Mouse (Mus musculus): ENCODE data around the gene Fry. TPM values are rescaled to one million over a fixed set of nuclear protein-coding genes. Genes with fewer than 3 reads are reported as not detected.

Gene Fry
- total and polyA plus RNA-seq, 3 experiments = 1.9 to 2.3 TPM; not detected in 1

DNA sequence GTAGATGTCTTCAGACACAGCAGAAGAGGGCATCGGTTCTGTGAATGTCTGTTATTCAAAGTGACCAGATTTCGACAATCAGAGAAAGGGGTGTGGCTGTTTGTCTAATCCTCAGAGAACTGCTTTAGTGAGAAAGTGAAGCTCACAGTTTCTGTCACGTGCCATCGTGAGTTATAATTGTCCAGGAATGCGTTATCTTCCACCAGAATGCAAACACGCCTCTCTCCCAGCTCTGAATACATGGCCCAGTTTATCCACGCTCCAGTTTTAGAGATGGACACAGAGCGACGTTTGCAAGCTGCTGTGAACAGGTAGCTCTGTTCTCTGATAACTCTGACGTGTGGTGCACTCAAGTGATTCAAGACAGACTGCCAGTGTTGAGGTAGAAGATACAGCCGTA is 31.3 kb downstream of the Fry start:
- no peak for DNase-seq (ENCODE audit: low read depth, low spot score)
- no peak for TF ChIP-seq KAT2A (conservative IDR thresholded peaks at IDR 0.05; ENCODE audit: low read depth, low read length)
- no peak for TF ChIP-seq MAZ (IDR thresholded peaks at IDR 0.05; ENCODE audit: low read depth, low read length)
- no peak for TF ChIP-seq MAX (IDR thresholded peaks at IDR 0.05; ENCODE audit: low read length)
- TF ChIP-seq CHD1 (IDR thresholded peaks at IDR 0.05; ENCODE audit: low read depth, low read length) = no peak
- TF ChIP-seq TBP (IDR thresholded peaks at IDR 0.05; ENCODE audit: low read depth, low read length) = no peak
- TF ChIP-seq MYB (IDR thresholded peaks at IDR 0.05; ENCODE audit: low read depth, low read length) = no peak
- TF ChIP-seq SMC3 (IDR thresholded peaks at IDR 0.05; ENCODE audit: low read depth, low read length) = no peak
- TF ChIP-seq JUND (IDR thresholded peaks at IDR 0.05; ENCODE audit: low read depth, low read length) = no peak
- TF ChIP-seq ELF1 (IDR thresholded peaks at IDR 0.05; ENCODE audit: low read depth, low read length) = no peak
- TF ChIP-seq GABPA (IDR thresholded peaks at IDR 0.05; ENCODE audit: low read depth, low read length) = no peak
- TF ChIP-seq MYC (IDR thresholded peaks at IDR 0.05; ENCODE audit: low read depth, low read length) = no peak
- no peaks in the 10 kb centered on the region for H3K36me3 ChIP-seq (ENCODE audit: control insufficient read depth in 1 of 2, insufficient read depth in 2 of 2, low read length in 2 of 2)
- no peaks in the 10 kb centered on the region for H3K9me3 ChIP-seq (replicated peaks; ENCODE audit: insufficient read depth, low read length)
- H3K79me2 ChIP-seq (ENCODE audit: control insufficient read depth, insufficient read depth, low read length, poor library complexity) = no peaks in the 10 kb centered on the region
- H3K4me3 ChIP-seq (ENCODE audit: control insufficient read depth in 1 of 2, insufficient read depth in 1 of 2, low read depth in 2 of 2, low read length in 2 of 2) = no peak overlapping the region
- H3K4me1 ChIP-seq (ENCODE audit: control insufficient read depth in 1 of 2, insufficient read depth in 2 of 2, low read length in 2 of 2) = no peaks in the 10 kb centered on the region
- no peak overlapping the region for H3K27ac ChIP-seq (ENCODE audit: control insufficient read depth, low read depth, low read length)
- no peak overlapping the region for H3K9ac ChIP-seq (ENCODE audit: control insufficient read depth, low read depth, low read length, poor library complexity, severe bottlenecking)
- no peaks in the 10 kb centered on the region for H3K27me3 ChIP-seq (ENCODE audit: control insufficient read depth in 1 of 2, insufficient read depth in 2 of 2, low read length in 2 of 2)

DNA sequence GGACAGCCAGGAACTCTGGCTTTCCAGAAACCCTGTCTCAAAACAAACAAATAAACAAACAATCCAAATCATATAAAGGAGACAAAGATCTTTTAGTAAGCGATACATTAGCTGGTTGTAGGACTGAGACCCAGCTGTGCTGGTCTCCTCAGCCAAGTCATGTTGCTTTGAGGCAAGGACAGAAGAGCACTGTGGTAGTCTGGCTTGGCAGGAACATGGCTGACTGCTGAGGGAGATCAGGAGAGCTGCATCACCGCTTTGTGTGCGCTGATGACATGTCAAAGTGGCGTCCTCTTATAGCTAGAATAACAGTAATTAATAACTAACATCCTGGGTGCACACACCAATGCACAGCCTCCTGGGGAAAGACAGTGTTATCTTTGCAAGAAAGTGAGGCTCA is 32.5 kb downstream of the Fry start:
- no peak overlapping the region for H3K4me3 ChIP-seq (ENCODE audit: control insufficient read depth in 1 of 2, insufficient read depth in 1 of 2, low read depth in 2 of 2, low read length in 2 of 2)
- TF ChIP-seq MYC (IDR thresholded peaks at IDR 0.05; ENCODE audit: low read depth, low read length) (no peak), RAD21 (IDR thresholded peaks at IDR 0.05; ENCODE audit: low read depth, low read length) (no peak), TAL1 (IDR thresholded peaks at IDR 0.05; ENCODE audit: low read length) (no peak), BHLHE40 (IDR thresholded peaks at IDR 0.05; ENCODE audit: borderline replicate concordance, low read depth, low read length) (no peak), USF2 (IDR thresholded peaks at IDR 0.05; ENCODE audit: borderline replicate concordance in 1 of 2, insufficient read depth in 1 of 2, low read depth in 1 of 2, low read length in 2 of 2) (no peak), GATA1 (IDR thresholded peaks at IDR 0.05; ENCODE audit: low read depth, low read length) (no peak), MAX (IDR thresholded peaks at IDR 0.05; ENCODE audit: low read length) (no peak), EP300 (IDR thresholded peaks at IDR 0.05; ENCODE audit: low read depth in 1 of 2, low read length in 2 of 2) (no peak), JUND (IDR thresholded peaks at IDR 0.05; ENCODE audit: low read depth, low read length) (no peak), ETS1 (IDR thresholded peaks at IDR 0.05; ENCODE audit: low read depth, low read length) (no peak), MAZ (IDR thresholded peaks at IDR 0.05; ENCODE audit: low read depth, low read length) (no peak), CHD1 (IDR thresholded peaks at IDR 0.05; ENCODE audit: low read depth, low read length) (no peak), MEF2A (IDR thresholded peaks at IDR 0.05; ENCODE audit: extremely low read depth, insufficient replicate concordance, low read depth, low read length, poor library complexity, severe bottlenecking) (no peak), USF1 (IDR thresholded peaks at IDR 0.05; ENCODE audit: low read depth, low read length) (no peak), CTCF (IDR thresholded peaks at IDR 0.05 in 2 of 3, conservative IDR thresholded peaks at IDR 0.05 in 1 of 3; ENCODE audit: control insufficient read depth in 1 of 3, insufficient read depth in 1 of 3, low read depth in 2 of 3, low read length in 3 of 3, poor library complexity in 1 of 3, severe bottlenecking in 1 of 3) (no peak), MXI1 (IDR thresholded peaks at IDR 0.05; ENCODE audit: low read depth, low read length) (no peak), HCFC1 (IDR thresholded peaks at IDR 0.05; ENCODE audit: low read depth, low read length) (no peak), GABPA (IDR thresholded peaks at IDR 0.05; ENCODE audit: low read depth, low read length) (no peak)
- H3K9me3 ChIP-seq (replicated peaks; ENCODE audit: insufficient read depth, low read length) = no peaks in the 10 kb centered on the region
- no peaks in the 10 kb centered on the region for H3K27me3 ChIP-seq (ENCODE audit: control insufficient read depth in 1 of 2, insufficient read depth in 2 of 2, low read length in 2 of 2)
- no peaks in the 10 kb centered on the region for H3K36me3 ChIP-seq (ENCODE audit: control insufficient read depth in 1 of 2, insufficient read depth in 2 of 2, low read length in 2 of 2)
- H3K9ac ChIP-seq (ENCODE audit: control insufficient read depth, low read depth, low read length, poor library complexity, severe bottlenecking) = no peak overlapping the region
- no peaks in the 10 kb centered on the region for H3K79me2 ChIP-seq (ENCODE audit: control insufficient read depth, insufficient read depth, low read length, poor library complexity)
- H3K27ac ChIP-seq (ENCODE audit: control insufficient read depth, low read depth, low read length) = no peak overlapping the region
- DNase-seq (ENCODE audit: low read depth, low spot score) = no peak
- H3K4me1 ChIP-seq (ENCODE audit: control insufficient read depth in 1 of 2, insufficient read depth in 2 of 2, low read length in 2 of 2) = peaks cover 3 to 6% of the 10 kb centered on the region in 2 experiments; a peak in 1 of 4 replicates
